Mouse (Mus musculus): ENCODE measurements around the gene Ipo11. TPM values are rescaled to one million over a fixed set of nuclear protein-coding genes. Genes with fewer than 3 reads are reported as not detected.

Ipo11 gene
- total RNA-seq (2012; rRNA removed) = 39.4 and 40.2 TPM in 2 replicates
- polyA plus RNA-seq (2012; ENCODE audit: insufficient read depth in 1 of 2, insufficient read length in 2 of 2, low read depth in 1 of 2, low replicate concordance in 2 of 2, missing spikeins in 1 of 2) = 10 to 100 TPM in 1 of 2 experiments, not detected in 1; 37.2 TPM

DNA sequence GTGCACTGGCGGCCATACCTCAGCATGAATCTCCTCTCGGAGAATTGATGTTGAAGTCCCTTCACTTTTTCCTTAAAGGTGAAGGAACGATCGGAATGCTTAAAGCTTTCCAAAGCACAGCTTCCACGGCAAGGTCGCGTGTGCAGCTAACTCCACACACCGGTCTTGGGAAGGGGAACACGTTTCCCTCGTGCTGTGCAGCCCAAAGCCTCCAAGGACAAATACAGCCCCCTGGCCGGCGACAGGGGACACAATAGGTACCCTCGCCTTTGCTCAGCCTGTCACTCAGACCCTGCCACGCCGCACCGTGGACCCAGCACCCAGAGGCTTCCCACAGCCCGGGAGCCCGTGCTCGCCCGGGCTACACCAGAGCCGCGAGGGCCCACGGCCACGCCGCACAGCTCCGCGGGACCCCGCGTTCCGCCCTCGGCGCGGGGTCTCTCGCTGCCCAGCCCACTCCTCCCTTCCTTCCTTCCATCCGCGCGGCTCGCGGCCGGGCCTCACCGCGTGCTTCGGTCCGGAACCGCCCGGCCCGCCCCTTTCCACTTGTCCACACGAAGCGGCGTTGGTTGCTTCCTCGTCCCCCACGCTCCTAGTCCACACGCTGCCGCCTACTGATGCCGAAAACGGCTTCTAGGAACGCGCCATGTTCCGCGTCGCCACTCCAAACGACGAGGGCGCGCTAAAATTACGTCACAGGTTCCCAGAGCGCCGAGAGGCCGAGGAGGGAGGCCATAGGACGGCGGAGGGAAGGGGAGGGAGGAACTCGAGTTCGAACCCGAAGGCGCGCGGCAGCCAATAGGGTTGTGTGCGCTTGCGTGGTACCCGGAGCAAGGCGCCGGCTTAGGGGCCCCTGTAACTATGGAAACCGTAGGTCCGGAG is at the start of gene Ipo11:
Ipo11 (minus strand) TSS at position 703 of the 882 bp plus-strand sequence.
- peak within 1 kb of the TSS; percentile 83 for H3K9ac ChIP-seq (ENCODE audit: control insufficient read depth, low read depth, low read length, poor library complexity, severe bottlenecking)
- H3K9me3 ChIP-seq (replicated peaks; ENCODE audit: insufficient read depth, low read length) = no peaks in the 10 kb centered on the region
- peaks cover 35% of the 10 kb centered on the region for H3K79me2 ChIP-seq (ENCODE audit: control insufficient read depth, insufficient read depth, low read length, poor library complexity)
- H3K27ac ChIP-seq (ENCODE audit: control insufficient read depth, low read depth, low read length) = peak within 1 kb of the TSS; percentile 12; the same call in 1 of the 2 replicates
- H3K27me3 ChIP-seq (ENCODE audit: control insufficient read depth in 1 of 2, insufficient read depth in 2 of 2, low read length in 2 of 2) = no peaks in the 10 kb centered on the region
- DNase-seq (ENCODE audit: low read depth, low spot score) = peak; percentile 96
- peak within 1 kb of the TSS; percentile 79 to 81 for H3K4me3 ChIP-seq (ENCODE audit: control insufficient read depth in 1 of 2, insufficient read depth in 1 of 2, low read depth in 2 of 2, low read length in 2 of 2)
- peaks cover 0 to 4% of the 10 kb centered on the region in 2 experiments; a peak in 2 of 4 replicates for H3K36me3 ChIP-seq (ENCODE audit: control insufficient read depth in 1 of 2, insufficient read depth in 2 of 2, low read length in 2 of 2)
- no peaks in the 10 kb centered on the region; a peak in 1 of 4 replicates for H3K4me1 ChIP-seq (ENCODE audit: control insufficient read depth in 1 of 2, insufficient read depth in 2 of 2, low read length in 2 of 2)
- no peak for TF ChIP-seq ZNF384 (IDR thresholded peaks at IDR 0.05; ENCODE audit: low read depth, low read length)
- no peak for TF ChIP-seq BHLHE40 (IDR thresholded peaks at IDR 0.05; ENCODE audit: borderline replicate concordance, low read depth, low read length)
- TF ChIP-seq ETS1 (IDR thresholded peaks at IDR 0.05; ENCODE audit: low read depth, low read length) = 0 out of 2 replicates have a peak, but pooled peaks have one; percentile 22
- no peak for TF ChIP-seq GATA1 (IDR thresholded peaks at IDR 0.05; ENCODE audit: low read depth, low read length)
- TF ChIP-seq NRF1 (IDR thresholded peaks at IDR 0.05; ENCODE audit: insufficient read depth, low read depth, low read length, poor library complexity, severe bottlenecking) = peak; percentile 63
- no peak for TF ChIP-seq ZKSCAN1 (IDR thresholded peaks at IDR 0.05; ENCODE audit: low read depth, low read length)
- TF ChIP-seq MEF2A (IDR thresholded peaks at IDR 0.05; ENCODE audit: extremely low read depth, insufficient replicate concordance, low read depth, low read length, poor library complexity, severe bottlenecking) = no peak
- no peak for TF ChIP-seq CHD1 (IDR thresholded peaks at IDR 0.05; ENCODE audit: low read depth, low read length)
- TF ChIP-seq POLR2AphosphoS5 (IDR thresholded peaks at IDR 0.05; ENCODE audit: borderline replicate concordance, low read depth, low read length) = no peak
- no peak for TF ChIP-seq USF2 (IDR thresholded peaks at IDR 0.05; ENCODE audit: borderline replicate concordance in 1 of 2, insufficient read depth in 1 of 2, low read depth in 1 of 2, low read length in 2 of 2)
- TF ChIP-seq MAFK (IDR thresholded peaks at IDR 0.05; ENCODE audit: borderline replicate concordance, low read depth, low read length) = no peak
- TF ChIP-seq TCF12 (IDR thresholded peaks at IDR 0.05; ENCODE audit: low read depth, low read length) = 0 out of 2 replicates have a peak, but pooled peaks have one; percentile 9
- TF ChIP-seq MAZ (IDR thresholded peaks at IDR 0.05; ENCODE audit: low read depth, low read length) = no peak
- TF ChIP-seq SMC3 (IDR thresholded peaks at IDR 0.05; ENCODE audit: low read depth, low read length) = no peak
- TF ChIP-seq NELFE (IDR thresholded peaks at IDR 0.05; ENCODE audit: low read depth, low read length) = peak; percentile 66
- no peak; the same call in 1 of the 2 replicates for TF ChIP-seq KAT2A (conservative IDR thresholded peaks at IDR 0.05; ENCODE audit: low read depth, low read length)
- TF ChIP-seq MAX (IDR thresholded peaks at IDR 0.05; ENCODE audit: low read length) = peak; percentile 3; the same call in 1 of the 2 replicates
- no peak for TF ChIP-seq CTCF (IDR thresholded peaks at IDR 0.05 in 2 of 3, conservative IDR thresholded peaks at IDR 0.05 in 1 of 3; ENCODE audit: control insufficient read depth in 1 of 3, insufficient read depth in 1 of 3, low read depth in 2 of 3, low read length in 3 of 3, poor library complexity in 1 of 3, severe bottlenecking in 1 of 3)
- peak; percentile 67; the same call in 1 of the 2 replicates for TF ChIP-seq ELF1 (IDR thresholded peaks at IDR 0.05; ENCODE audit: low read depth, low read length)
- TF ChIP-seq TBP (IDR thresholded peaks at IDR 0.05; ENCODE audit: low read depth, low read length) = no peak
- peak; percentile 91 for TF ChIP-seq HCFC1 (IDR thresholded peaks at IDR 0.05; ENCODE audit: low read depth, low read length)
- TF ChIP-seq CHD2 (IDR thresholded peaks at IDR 0.05; ENCODE audit: low read length) = no peak
- TF ChIP-seq SIN3A (IDR thresholded peaks at IDR 0.05; ENCODE audit: low read length) = peak; percentile 84
- no peak for TF ChIP-seq GABPA (IDR thresholded peaks at IDR 0.05; ENCODE audit: low read depth, low read length)
- no peak for TF ChIP-seq MYB (IDR thresholded peaks at IDR 0.05; ENCODE audit: low read depth, low read length)
- no peak for TF ChIP-seq RAD21 (IDR thresholded peaks at IDR 0.05; ENCODE audit: low read depth, low read length)
- no peak for TF ChIP-seq ZMIZ1 (IDR thresholded peaks at IDR 0.05; ENCODE audit: low read depth, low read length)
- peak; percentile 24; the same call in 1 of the 2 replicates for TF ChIP-seq E2F4 (IDR thresholded peaks at IDR 0.05; ENCODE audit: borderline replicate concordance, low read depth, low read length)
- no peak for TF ChIP-seq EP300 (IDR thresholded peaks at IDR 0.05; ENCODE audit: low read depth in 1 of 2, low read length in 2 of 2)
- TF ChIP-seq JUND (IDR thresholded peaks at IDR 0.05; ENCODE audit: low read depth, low read length) = no peak
- TF ChIP-seq POLR2A (IDR thresholded peaks at IDR 0.05; ENCODE audit: control insufficient read depth in 1 of 2, insufficient read depth in 1 of 2, low read depth in 1 of 2, low read length in 2 of 2, poor library complexity in 1 of 2) = peak; percentile 44 to 64; a peak in 1 of 4 replicates
- no peak for TF ChIP-seq RCOR1 (IDR thresholded peaks at IDR 0.05; ENCODE audit: low read depth, low read length)
- TF ChIP-seq MYC (IDR thresholded peaks at IDR 0.05; ENCODE audit: low read depth, low read length) = peak; percentile 29; the same call in 1 of the 2 replicates
- TF ChIP-seq USF1 (IDR thresholded peaks at IDR 0.05; ENCODE audit: low read depth, low read length) = no peak

Data from MEL (cell line).